Mouse (Mus musculus) embryonic facial prominence, embryonic 15.5 days (tissue): Measurements from ENCODE around the gene Yod1. TPM values are rescaled to one million over a fixed set of nuclear protein-coding genes. Genes with fewer than 3 reads are reported as not detected.

ENCODE experiments used
- ATAC-seq: fragments of 200-750 bp; cut with Nextera tagmentation; 2 replicates; pipeline ENCODE4 v1.8.0; 2017; ENCODE audit warnings: low read depth, moderate TSS enrichment; ENCODE audit not compliant: insufficient number of reproducible peaks, low FRiP score, low TSS enrichment
- H3K27ac ChIP-seq: fragments of 300-500 bp; sonication (generic); replicated peaks from 2 replicates; pipeline ENCODE4 v1.5.1; 2015; ENCODE audit warnings: mild to moderate bottlenecking, inconsistent platforms
- H3K27me3 ChIP-seq: fragments of 300-500 bp; sonication (generic); 2 replicates; pipeline ENCODE4 v1.6.1; 2015; ENCODE audit warnings: inconsistent platforms
- H3K36me3 ChIP-seq: fragments of 300-500 bp; sonication (generic); 2 replicates; pipeline ENCODE4 v1.6.1; 2015; ENCODE audit warnings: mild to moderate bottlenecking, inconsistent platforms
- H3K4me1 ChIP-seq: fragments of 300-500 bp; sonication (generic); 2 replicates; pipeline ENCODE4 v1.6.1; 2015; ENCODE audit warnings: inconsistent platforms
- H3K4me2 ChIP-seq: fragments of 300-500 bp; sonication (generic); replicated peaks from 2 replicates; pipeline ENCODE4 v1.6.1; 2015; ENCODE audit warnings: mild to moderate bottlenecking, inconsistent platforms
- H3K4me3 ChIP-seq: fragments of 300-500 bp; sonication (generic); replicated peaks from 2 replicates; pipeline ENCODE4 v1.5.1; 2015; ENCODE audit warnings: mild to moderate bottlenecking, inconsistent platforms
- H3K9ac ChIP-seq: fragments of 300-500 bp; sonication (generic); 2 replicates; pipeline ENCODE4 v1.6.1; 2015; ENCODE audit warnings: inconsistent platforms
- H3K9me3 ChIP-seq: fragments of 300-500 bp; sonication (generic); replicated peaks from 2 replicates; pipeline ENCODE4 v1.6.1; 2016; ENCODE audit warnings: inconsistent platforms
- WGBS: fragments of 180-500 bp; shearing (Covaris S2); methylation state at CpG from one replicate; pipeline ENCODE4 v1.1.7; 2015; 5-methylcytosine and 5-hydroxymethylcytosine counted together
- polyA plus RNA-seq: library from polyadenylated mRNA; unstranded; fragments of >200 nt; fragmentation: Nextera tagmentation; extraction: Ambion mirVana; gene quantifications from 2 replicates; pipeline ENCODE4 v1.2.1, GENCODE M21; 2015

Gene Yod1
- polyA plus RNA-seq, 1 experiment from 2014 or later, result 14.9 TPM

DNA sequence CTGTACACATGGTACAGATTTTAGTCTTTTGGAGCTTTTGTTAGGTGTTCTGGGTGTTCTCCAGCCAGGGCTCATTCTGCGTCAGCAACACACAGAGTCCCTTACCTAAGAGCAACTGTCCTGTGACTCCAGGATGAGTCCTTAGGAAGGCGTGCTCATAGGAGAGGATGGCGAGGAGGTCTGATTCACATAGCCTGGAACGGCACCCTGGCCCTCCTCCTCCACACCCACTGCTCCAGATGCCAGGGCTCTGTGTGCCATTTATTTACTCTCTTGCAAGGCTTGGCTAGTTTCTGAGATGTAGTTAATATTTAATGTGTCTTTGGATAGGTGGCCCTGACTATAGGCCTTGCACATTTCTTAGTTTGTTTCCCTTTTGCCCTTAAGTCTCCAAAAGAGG, 16.5 kb downstream of the Yod1 start:
- no peak for ATAC-seq
- H3K36me3 ChIP-seq, result no peaks in the 10 kb centered on the region
- no peak overlapping the region for H3K9ac ChIP-seq
- no peaks in the 10 kb centered on the region for H3K9me3 ChIP-seq
- no peak overlapping the region for H3K27ac ChIP-seq
- H3K27me3 ChIP-seq, result no peaks in the 10 kb centered on the region
- 76% methylated on average over 4 of the region's 4 CpGs for WGBS
- peaks cover 3% of the 10 kb centered on the region; the same call in 1 of the 2 replicates for H3K4me1 ChIP-seq
- H3K4me3 ChIP-seq, result no peak overlapping the region
- no peak overlapping the region for H3K4me2 ChIP-seq

- 45% methylated on average over 5 of the region's 5 CpGs for WGBS
- Histone ChIP-seq H3K9ac (no peak overlapping the region), H3K27ac (0 out of 2 replicates have a peak overlapping the region, but pooled peaks have one; percentile 39), H3K4me2 (no peak overlapping the region), H3K36me3 (no peaks in the 10 kb centered on the region), H3K4me1 (peaks cover 3% of the 10 kb centered on the region; the same call in 1 of the 2 replicates), H3K27me3 (no peaks in the 10 kb centered on the region), H3K9me3 (no peaks in the 10 kb centered on the region), H3K4me3 (no peak overlapping the region)
- no peak for ATAC-seq
Measured at GRCm38 (mm10) chr1:130734452-130734851, 17.3 kb downstream of the Yod1 start.

- peaks cover 3% of the 10 kb centered on the region; the same call in 1 of the 2 replicates for H3K4me1 ChIP-seq
- no peaks in the 10 kb centered on the region for H3K9me3 ChIP-seq
- H3K27ac ChIP-seq, result 0 out of 2 replicates have a peak overlapping the region, but pooled peaks have one; percentile 39
- H3K4me3 ChIP-seq, result no peak overlapping the region
- no peak overlapping the region for H3K9ac ChIP-seq
- no peaks in the 10 kb centered on the region for H3K36me3 ChIP-seq
- WGBS, result 59% methylated on average over 8 of the region's 8 CpGs
- no peak for ATAC-seq
- H3K27me3 ChIP-seq, result no peaks in the 10 kb centered on the region
- H3K4me2 ChIP-seq, result no peak overlapping the region
Measured at GRCm38 (mm10) chr1:130734852-130735251, 17.7 kb downstream of the Yod1 start.

GRCm38 (mm10) chr1:130737411-130737881, 20.3 kb downstream of the Yod1 start:
- no peaks in the 10 kb centered on the region for H3K36me3 ChIP-seq
- no peak overlapping the region for H3K4me3 ChIP-seq
- WGBS, result 25% methylated on average over 11 of the region's 11 CpGs
- no peak; the same call in 1 of the 2 replicates for ATAC-seq
- no peak overlapping the region for H3K27ac ChIP-seq
- no peaks in the 10 kb centered on the region for H3K9me3 ChIP-seq
- peaks cover 4% of the 10 kb centered on the region; the same call in 1 of the 2 replicates for H3K4me1 ChIP-seq
- no peak overlapping the region for H3K4me2 ChIP-seq
- no peak overlapping the region for H3K9ac ChIP-seq
- no peaks in the 10 kb centered on the region for H3K27me3 ChIP-seq

DNA sequence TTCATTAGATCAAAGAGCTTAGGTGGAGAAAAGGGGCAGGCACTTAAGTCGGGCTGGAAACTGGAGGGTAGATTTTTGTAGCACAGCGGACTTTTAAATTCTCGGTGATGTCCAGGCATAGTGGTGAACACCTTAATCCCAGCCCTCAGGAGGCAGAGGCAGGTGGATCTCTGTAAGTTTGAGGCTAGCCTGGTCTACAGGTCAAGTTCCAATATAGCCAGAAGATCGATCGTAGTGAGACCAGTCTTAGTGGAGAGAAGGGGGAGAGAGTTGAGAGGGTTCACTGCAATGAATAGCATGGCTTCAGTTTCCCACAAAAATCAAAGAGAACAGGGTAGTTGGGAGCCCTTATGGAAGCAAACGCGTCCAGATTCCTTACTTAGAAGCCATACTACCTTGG, 20.8 kb downstream of the Yod1 start:
- peaks cover 4% of the 10 kb centered on the region; the same call in 1 of the 2 replicates for H3K4me1 ChIP-seq
- no peaks in the 10 kb centered on the region for H3K36me3 ChIP-seq
- no peak for ATAC-seq

DNA sequence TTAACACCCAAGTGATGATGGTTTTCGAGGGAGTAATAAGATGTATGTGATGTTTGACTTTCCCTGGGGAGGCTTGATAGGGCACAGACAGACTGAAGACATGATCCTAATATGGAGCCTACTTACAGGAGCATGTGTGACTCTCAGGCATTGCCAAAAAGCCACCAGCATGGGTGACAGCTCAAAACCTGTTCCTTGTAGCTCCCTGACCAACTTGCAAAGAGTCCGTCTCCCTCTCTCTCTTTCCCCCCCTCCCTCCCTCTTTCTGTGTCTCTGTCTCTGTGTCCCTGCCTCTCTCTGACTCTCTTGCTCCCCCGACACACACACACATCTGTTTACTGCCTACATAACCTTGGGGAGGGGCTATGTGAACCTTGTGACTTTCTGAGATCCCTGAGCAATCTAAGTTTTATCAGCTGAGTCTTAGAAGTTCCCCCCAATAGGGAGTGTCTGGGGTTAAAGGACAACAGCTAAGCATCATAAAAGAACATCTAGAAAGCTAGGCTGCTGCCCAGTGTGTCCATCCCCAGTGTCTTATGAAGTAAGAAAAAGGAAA, 21.5 kb downstream of the Yod1 start:
- no peak for ATAC-seq
- H3K27ac ChIP-seq, result no peak overlapping the region
- no peaks in the 10 kb centered on the region for H3K27me3 ChIP-seq
- no peaks in the 10 kb centered on the region for H3K9me3 ChIP-seq
- H3K4me3 ChIP-seq, result no peak overlapping the region
- H3K4me2 ChIP-seq, result no peak overlapping the region
- WGBS, result 76% methylated on average over 3 of the region's 3 CpGs
- H3K4me1 ChIP-seq, result peaks cover 4% of the 10 kb centered on the region; the same call in 1 of the 2 replicates
- H3K9ac ChIP-seq, result no peak overlapping the region
- no peaks in the 10 kb centered on the region for H3K36me3 ChIP-seq

More for the DNA sequence above, 20.8 kb downstream of the Yod1 start:
- Histone ChIP-seq H3K9me3 (no peaks in the 10 kb centered on the region), H3K27ac (no peak overlapping the region), H3K4me2 (no peak overlapping the region), H3K4me3 (no peak overlapping the region), H3K9ac (no peak overlapping the region), H3K27me3 (no peaks in the 10 kb centered on the region)
- WGBS, result 85% methylated on average over 7 of the region's 7 CpGs

- Histone ChIP-seq H3K9me3 (no peaks in the 10 kb centered on the region), H3K4me3 (no peak overlapping the region), H3K4me2 (no peak overlapping the region), H3K4me1 (peaks cover 4% of the 10 kb centered on the region; the same call in 1 of the 2 replicates), H3K27ac (no peak overlapping the region), H3K27me3 (no peaks in the 10 kb centered on the region), H3K9ac (no peak overlapping the region), H3K36me3 (no peaks in the 10 kb centered on the region)
- 77% methylated on average over 3 of the region's 3 CpGs for WGBS
- no peak for ATAC-seq
Measured at GRCm38 (mm10) chr1:130739636-130740035, 22.5 kb downstream of the Yod1 start.

- Histone ChIP-seq H3K27me3 (no peaks in the 10 kb centered on the region), H3K4me1 (peaks cover 4% of the 10 kb centered on the region; the same call in 1 of the 2 replicates), H3K9me3 (no peaks in the 10 kb centered on the region), H3K9ac (no peak overlapping the region), H3K27ac (no peak overlapping the region; the same call in 1 of the 2 replicates), H3K4me2 (no peak overlapping the region), H3K36me3 (no peaks in the 10 kb centered on the region), H3K4me3 (no peak overlapping the region)
- ATAC-seq, result no peak
- WGBS, result 72% methylated on average over 4 of the region's 4 CpGs
Measured at GRCm38 (mm10) chr1:130740227-130740648, 23.1 kb downstream of the Yod1 start.

- Histone ChIP-seq H3K4me3 (no peak overlapping the region), H3K36me3 (no peaks in the 10 kb centered on the region), H3K4me2 (0 out of 2 replicates have a peak overlapping the region, but pooled peaks have one; percentile 3), H3K4me1 (peaks cover 4% of the 10 kb centered on the region; the same call in 1 of the 2 replicates), H3K9ac (no peak overlapping the region), H3K27ac (peak overlapping the region; percentile 12; the same call in 1 of the 2 replicates), H3K9me3 (no peaks in the 10 kb centered on the region), H3K27me3 (no peaks in the 10 kb centered on the region)
- WGBS, result 39% methylated on average over 15 of the region's 15 CpGs
- no peak for ATAC-seq
Measured at GRCm38 (mm10) chr1:130740781-130741720, 23.9 kb downstream of the Yod1 start.

DNA sequence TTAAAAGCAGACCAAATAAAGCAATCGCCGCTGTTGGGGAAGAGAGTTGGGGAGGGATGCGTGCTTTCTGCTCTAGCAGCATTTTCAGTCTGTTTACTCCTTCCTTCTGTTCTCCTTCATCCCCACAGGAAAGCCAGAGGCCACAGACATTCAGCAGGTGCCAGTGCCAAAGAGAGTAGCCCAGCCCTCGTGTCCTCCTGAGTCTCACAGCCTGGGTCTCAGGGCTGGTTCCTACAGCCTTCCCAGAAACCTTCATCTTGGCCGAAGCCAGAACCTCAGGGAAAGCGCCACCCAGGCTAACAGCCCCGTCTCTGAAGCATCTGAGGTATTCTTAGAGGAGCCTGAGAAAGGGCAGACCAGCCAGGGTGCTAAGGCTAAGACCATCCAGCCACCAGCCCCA, 25.1 kb downstream of the Yod1 start:
- WGBS, result 88% methylated on average over 7 of the region's 7 CpGs
- ATAC-seq, result no peak
- H3K9ac ChIP-seq, result no peak overlapping the region

DNA sequence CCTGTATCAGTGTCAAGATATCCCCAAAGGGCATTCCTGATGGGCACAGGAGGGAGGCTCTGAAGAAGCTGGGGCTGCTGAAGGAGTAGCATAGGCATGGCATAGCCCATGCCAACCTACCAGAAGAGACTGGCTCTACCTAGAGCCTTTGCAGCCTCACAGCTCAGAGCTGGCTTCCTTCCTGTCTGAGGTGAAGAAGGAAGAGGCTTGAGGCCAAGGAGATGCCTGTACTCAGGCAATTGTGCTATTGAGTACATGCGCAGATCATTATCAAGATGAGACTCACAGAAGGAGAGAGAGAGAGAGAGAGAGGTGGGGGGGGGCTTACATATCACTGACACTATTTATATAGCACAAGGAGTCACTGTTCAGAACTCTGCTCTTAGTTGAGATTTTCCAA, 26.6 kb downstream of the Yod1 start:
- ATAC-seq, result no peak
- no peaks in the 10 kb centered on the region for H3K9me3 ChIP-seq
- H3K9ac ChIP-seq, result no peak overlapping the region
- no peaks in the 10 kb centered on the region for H3K27me3 ChIP-seq
- H3K27ac ChIP-seq, result no peak overlapping the region
- H3K4me3 ChIP-seq, result no peak overlapping the region
- H3K4me1 ChIP-seq, result peaks cover 4% of the 10 kb centered on the region; the same call in 1 of the 2 replicates
- WGBS, result 82% methylated on average over 1 of the region's 1 CpGs
- no peaks in the 10 kb centered on the region for H3K36me3 ChIP-seq
- H3K4me2 ChIP-seq, result no peak overlapping the region

More for the DNA sequence above, 25.1 kb downstream of the Yod1 start:
- no peaks in the 10 kb centered on the region for H3K36me3 ChIP-seq
- H3K27me3 ChIP-seq, result no peaks in the 10 kb centered on the region
- no peak overlapping the region for H3K27ac ChIP-seq
- no peaks in the 10 kb centered on the region for H3K9me3 ChIP-seq
- H3K4me3 ChIP-seq, result no peak overlapping the region
- H3K4me1 ChIP-seq, result peaks cover 4% of the 10 kb centered on the region; the same call in 1 of the 2 replicates
- no peak overlapping the region for H3K4me2 ChIP-seq
